Mouse (Mus musculus) urinary bladder, postnatal 4 days (tissue): ENCODE data around the gene Zfp629.
A peak's percentile ranks its signal among the peaks of the same experiment; 100 is the strongest.

Experiments used
- DNase-seq, 2 experiments: peaks; one replicate each; pipeline ENCODE4 v3.0.0; 2021 to 2022; ENCODE audit warnings: low spot score in 2 of 2

The Zfp629 gene

DNA sequence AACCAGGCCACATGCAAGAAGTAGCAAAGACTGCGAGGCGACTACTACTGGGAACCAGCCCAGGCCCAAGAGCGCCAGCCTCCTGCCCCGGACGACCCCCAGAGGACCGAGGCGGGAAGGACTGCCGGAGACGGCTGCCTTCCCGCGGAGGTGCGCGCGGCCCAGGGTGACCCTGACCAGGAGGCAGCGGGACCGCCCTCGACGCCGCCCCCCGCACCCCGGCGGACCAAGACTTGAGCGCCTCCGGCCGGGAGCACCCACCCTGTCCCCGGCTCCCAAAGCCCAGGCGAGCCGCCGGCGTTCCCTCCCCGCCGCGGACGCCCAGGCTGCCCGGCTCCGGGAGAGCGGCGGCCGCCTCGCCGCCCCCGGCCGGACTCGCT is 1.1 kb downstream of the Zfp629 start:
- DNase-seq, result peak in 1 of 2 experiments; percentile 50

- no peak for DNase-seq
These were observed 1.5 kb downstream of the Zfp629 start for GRCm38 (mm10) chr7:127614091-127614490.

DNA sequence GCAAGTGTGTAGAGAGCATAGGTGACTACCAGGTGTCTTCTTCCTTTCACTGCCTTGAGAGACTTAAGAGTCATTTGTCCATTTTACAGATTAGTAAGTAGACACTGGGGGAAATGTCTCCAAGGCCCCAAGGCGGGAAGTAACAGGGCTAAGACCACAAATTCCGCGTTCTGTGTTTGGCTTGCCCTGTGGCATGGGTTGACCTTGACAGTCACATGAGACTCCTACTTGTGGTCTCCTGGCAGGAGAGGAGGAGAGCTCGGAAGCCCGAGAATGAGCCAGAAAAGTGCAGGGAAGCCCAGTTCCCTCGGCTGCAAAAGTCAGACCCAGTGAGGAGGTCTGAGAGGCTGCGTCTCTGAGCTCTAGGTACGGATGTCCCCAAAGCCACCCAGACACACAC is 2.1 kb downstream of the Zfp629 start:
- no peak for DNase-seq

DNA sequence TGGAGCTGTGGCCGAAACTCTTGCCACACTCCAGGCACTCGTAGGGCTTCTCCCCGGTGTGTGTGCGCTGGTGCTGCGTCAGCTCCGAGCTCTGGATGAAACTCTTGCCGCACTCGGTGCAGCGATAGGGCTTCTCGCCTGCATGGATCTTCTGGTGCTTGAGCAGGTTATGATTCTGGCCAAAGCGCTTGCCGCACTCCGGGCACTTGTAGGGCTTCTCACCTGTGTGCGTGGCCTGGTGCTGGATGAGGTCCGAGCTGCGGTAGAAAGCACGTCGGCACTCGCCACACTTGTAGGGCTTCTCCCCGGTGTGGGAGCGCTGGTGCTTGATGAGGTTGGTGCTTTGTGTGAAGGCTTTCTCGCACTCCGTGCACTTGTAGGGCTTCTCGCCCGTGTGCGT is 4.0 kb downstream of the Zfp629 start:
- no peak for DNase-seq

GRCm38 (mm10) chr7:127611011-127611410 is 4.6 kb downstream of the Zfp629 start:
- DNase-seq, result no peak

DNA sequence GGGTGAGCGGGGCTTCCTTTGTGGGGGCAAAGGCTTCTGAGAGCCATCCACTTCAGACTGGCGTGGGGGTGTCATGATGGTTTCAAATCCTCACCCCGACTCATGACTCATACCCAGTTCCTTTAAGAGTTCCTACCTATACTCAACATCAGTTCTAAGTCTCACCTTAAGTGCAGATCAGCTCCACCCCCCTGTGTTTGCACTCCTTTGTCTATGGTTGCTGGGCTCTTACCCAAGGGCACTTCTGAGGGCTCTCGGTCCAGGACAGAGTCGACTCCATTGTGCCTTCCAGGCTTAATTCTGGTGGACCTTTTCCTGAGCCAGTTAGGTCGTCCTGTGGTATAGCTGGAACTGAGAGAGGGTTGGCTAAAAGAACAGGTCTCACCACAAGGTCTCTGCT is 8.4 kb downstream of the Zfp629 start:
- DNase-seq, result no peak

GRCm38 (mm10) chr7:127604256-127604655 is 11.3 kb downstream of the Zfp629 start:
- no peak for DNase-seq

DNA sequence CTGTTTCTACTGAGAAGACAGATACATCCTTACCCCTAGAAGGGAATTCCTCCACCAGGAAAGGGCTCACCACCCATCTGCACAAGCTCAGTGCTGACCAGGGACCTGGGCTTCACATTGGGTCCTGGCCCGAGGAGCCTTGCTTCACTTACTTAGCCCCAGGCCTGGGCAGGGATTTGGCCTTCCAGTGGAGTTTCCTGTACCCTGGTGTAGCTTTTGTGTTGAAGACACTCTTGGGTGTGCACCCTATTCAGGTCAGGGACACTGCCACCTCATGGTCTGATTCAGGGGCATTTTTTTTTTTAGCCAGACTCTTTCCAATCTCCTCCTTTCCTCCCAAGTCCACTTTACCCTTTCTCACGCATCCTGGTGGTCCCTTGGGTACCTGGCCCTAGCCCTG is 12.7 kb downstream of the Zfp629 start:
- no peak for DNase-seq

DNA sequence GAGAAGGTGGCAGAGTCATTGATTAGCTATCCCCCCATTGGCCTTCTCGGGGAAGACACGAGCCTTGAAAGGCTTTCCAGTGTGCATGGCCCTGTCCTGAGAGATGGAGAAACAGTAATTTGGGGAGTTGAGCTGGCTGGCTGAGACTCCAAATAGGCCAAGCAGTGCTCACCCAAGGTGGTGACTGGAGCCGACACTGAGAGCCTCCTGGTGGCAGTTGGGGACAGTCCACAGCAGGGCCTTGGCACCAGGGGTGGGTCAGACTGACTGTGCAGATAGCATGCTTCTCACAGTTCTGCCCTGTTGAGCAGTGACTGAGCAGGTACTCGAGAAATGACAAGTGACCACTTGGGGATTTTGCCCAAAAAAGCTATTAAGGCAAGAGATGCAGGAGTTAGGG is 13.9 kb downstream of the Zfp629 start:
- no peak for DNase-seq

GRCm38 (mm10) chr7:127600612-127601011 is 15.0 kb downstream of the Zfp629 start:
- DNase-seq, result no peak

GRCm38 (mm10) chr7:127596747-127597146 is 18.9 kb downstream of the Zfp629 start:
- no peak for DNase-seq

- DNase-seq, result no peak
These were observed 23.0 kb downstream of the Zfp629 start for GRCm38 (mm10) chr7:127592575-127592974.

DNA sequence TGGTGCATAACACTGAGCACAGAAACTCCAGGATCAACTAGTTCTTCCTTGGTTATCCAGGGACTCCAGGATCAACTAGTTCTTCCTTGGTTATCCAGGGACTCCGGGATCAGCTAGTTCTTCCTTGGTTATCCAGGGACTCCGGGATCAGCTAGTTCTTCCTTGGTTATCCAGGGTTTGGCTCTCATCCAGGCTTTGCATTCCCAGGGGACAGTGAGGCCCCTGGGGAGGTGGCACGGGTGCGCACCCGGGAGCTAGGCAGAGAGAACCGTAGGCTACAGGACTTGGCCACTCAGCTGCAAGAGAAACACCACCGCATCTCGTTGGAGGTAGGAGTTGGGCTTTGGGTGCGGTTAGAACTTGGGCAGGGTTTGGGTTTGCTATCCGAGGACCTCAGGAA is 24.5 kb downstream of the Zfp629 start:
- DNase-seq, result no peak

DNA sequence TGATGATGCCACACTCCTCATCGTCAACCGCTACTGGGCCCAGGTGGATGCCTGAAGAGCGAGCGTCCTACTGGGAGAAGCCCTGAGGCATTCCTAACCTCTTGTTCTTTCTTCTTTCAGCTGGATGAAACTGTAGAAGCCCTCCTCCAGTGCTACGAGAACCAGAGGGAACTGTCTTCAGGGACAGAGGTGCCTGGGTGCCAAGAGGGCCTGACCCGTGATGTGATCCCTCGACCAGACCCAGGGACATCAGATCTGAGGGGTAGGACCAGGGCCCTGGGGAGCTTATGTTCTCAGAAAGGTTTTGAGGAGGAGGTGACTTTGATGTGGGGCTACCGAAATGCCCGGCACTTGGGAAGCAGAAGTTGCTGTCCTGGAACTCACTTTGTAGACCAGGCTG is 26.0 kb downstream of the Zfp629 start:
- DNase-seq, result no peak

DNA sequence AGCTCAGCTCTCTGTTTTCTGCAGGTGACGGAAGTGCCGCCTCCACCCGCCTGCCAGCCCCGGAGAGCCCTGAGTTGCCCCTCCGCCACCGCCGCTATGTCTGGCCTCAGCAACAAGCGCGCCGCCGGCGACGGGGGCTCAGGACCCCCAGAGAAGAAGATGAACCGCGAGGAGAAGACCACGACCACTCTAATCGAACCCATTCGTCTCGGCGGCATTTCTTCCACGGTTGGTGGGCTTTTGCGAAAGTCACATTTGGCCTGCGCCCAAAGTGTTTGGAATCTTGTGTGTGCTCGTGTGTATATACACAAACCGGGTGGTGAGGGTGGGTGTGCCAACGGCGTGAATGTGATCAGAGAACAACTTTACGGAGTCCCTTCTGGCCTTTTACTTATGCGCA is 26.7 kb downstream of the Zfp629 start:
- no peak for DNase-seq

DNA sequence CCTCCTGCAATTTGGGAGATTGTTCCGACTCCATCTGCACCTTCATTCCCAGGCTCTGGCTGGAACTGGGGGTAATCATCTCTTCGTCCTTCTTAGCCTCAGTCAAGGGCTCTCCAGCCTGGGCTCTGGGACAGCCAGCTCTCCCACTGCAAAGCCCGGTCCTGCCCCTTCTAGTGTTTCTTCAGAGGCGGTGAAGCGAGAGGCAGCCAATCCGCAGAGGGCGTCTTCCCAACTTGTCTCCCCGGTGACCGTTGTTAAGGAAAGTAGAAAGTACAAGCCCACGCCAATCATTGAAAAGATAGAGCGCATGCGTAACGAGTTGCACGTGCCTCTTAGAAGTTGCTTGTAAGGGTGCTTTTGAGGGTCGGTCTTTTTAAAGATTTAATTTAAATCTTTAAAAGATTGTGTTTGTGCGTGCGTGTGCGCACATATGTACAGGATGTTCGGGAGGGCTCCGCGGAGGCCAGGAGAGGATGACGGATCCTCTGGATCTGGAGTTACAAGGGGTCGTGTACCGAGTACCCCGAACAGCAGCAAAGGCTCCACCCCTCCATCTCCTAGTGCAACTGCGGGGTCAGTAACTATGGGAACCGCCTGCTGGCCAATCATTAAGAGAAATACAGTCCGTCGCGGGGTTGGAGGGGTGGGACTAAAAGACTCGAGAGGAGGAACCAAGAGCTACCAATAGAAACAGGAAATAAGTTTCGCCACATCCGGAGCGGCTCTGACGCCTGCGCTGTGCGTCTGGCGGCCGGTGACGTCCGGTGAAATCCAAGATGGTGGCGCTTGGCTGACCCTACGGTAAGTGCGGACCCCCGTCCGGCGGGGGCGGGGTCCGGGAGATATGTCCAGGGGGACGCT is 27.4 kb downstream of the Zfp629 start, which contains the start of the genes Ccdc189 and Rnf40:
Ccdc189 (minus strand) TSS at position 585 of the 861 bp plus-strand sequence.
Rnf40 (plus strand) TSS at position 757 of the 861 bp plus-strand sequence.
- DNase-seq, result peak; percentile 90 to 92

DNA sequence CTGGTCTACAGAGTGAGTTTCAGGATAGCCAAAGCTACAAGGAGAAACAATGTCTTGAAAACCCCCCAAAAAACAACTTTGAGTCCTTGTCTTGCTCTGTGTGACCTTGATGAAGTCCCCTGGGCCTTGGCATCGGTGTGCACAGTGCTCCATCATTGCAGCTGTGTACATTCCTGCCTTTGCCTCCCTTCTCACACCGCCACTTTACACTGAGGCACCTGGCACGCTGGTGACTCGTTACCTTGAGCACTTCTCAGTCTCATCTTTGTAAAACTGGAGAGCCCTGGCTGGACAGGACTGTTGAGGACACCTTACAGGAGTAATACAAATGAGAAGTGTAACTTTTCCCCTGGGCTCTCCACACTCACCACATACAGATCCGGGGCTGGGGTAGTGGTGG is 28.4 kb downstream of the Zfp629 start:
- DNase-seq, result no peak

DNA sequence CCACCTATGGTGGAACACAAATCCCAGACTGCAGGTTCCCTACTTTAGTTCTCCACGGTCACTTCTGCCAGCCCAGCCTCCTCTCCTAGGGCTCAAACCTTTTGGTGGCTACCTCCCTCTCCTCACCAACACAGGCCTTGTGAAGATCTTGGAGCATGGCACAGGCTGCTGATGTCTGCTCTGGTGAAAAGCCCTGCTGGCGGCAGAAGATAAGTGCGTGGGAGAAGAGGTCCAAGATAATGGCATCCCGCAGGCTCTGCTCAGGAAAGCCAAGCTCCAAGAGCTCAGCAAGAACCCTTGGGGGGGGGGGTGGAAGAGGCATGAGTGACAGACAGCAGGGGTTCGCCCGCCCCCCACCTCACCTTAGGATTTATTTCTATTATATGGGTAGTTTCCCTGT is 29.4 kb downstream of the Zfp629 start:
- DNase-seq, result no peak

DNA sequence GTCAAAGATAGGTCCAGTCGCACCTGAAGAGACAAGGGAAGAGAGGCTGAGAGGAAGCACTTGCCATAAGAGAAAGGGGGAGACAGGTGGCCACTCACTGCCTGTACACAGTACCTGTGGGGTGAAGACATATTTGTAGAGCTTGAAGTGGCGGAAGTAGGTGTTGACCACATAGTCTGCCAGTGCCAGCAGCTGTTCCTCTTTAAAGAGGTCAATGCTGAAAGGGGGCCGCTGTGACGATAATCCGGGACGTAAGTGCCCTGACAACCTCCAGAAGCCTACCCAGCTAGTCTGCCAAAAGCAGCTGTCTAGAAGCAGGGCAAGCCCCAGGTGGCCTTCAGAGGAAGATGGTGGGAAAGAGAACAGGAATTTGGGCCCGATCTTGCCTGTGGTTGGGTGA is 30.6 kb downstream of the Zfp629 start:
- no peak for DNase-seq

DNA sequence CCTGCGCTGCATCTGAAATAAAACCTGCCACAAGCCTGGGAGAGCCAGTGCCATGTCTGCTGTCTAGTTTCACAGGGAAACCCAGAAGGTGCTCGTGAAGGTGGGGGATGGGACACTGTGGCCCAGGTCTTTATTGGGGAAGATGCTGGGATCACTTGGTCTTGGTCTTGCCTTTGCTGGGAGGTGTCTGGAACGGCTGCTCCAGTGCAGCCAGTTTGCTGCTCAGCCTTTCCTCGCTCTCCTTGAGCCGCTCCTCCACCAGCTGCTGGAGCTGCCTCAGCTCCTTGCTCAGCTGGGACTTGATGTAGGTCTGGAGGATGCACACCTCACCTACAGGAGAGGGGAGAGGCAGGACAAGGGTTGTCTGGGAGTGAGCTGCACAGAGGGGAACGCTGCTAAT is 32.3 kb downstream of the Zfp629 start:
- no peak for DNase-seq

DNA sequence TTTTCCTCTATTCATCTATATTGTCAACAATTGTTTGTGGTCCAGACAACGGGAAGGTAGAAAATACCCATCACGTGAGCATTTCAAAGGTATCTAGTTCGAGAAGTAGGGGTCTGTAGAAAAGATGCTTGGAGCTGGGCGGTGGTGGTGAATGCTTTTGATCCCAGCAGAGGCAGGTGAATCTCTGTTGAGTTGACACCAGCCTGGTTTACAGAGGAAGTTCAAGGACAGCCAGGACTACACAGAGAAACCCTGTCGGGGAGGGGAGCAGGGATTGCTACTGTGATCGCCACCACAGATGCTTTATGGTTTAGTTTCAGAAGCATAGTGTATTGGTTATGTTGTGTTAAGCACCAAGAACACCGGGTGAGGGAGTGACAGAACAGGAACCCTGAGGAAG is 41.5 kb downstream of the Zfp629 start:
- no peak for DNase-seq

DNA sequence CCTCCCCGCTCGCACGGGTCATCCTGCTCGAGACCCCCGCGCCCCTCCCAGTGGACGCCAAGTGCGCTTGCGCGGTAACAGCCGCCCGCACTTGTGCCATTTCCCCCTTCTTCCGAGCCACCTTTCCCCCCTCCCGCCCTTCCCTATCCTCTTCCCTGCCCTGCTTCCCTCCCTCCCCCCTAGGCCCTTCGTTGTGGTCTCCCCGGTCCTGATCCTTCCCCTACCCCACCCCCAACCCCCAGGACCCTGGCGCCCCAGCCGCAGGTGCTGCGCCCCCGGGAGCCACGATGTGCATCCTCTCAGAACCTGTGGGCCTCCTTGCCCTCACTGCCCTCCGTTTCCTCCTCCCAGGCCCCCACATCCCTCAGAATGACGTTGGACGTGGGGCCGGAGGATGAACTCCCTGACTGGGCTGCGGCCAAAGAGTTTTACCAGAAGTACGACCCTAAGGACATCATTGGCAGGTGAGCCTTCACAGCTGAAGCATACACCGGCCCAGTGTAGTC is 42.0 kb downstream of the Zfp629 start:
- no peak for DNase-seq

DNA sequence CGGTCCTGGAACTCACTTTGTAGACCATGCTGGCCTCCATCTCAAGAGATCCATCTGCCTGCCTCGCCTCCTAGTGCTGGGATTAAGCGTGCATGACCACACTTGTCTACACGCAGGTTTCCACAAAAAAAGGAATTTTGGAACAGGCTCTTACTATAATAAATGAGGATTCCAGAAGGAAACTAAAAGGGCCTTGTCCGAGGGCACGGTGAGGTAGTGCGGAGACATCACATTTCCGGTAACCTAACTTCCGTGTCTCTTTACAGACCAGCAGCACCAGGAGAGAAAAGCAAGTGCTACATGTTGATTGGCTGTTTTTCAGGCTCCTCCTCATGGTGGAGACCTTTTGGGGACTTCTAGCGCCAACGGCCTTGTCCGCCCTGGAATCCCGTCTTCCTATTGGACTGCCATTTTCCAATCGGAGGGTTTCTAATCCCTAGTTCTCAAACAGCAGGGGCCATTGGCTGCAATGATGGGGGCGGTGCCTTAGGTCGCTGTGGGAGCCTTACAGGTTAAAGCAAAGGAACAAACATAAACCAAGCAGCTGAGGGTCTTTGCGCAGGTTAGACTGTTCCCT is 42.6 kb downstream of the Zfp629 start, which contains the start of gene Phkg2:
Phkg2 (plus strand) TSS at position 446 of the 577 bp plus-strand sequence.
- peak; percentile 88 to 89 for DNase-seq
